In the genomic region with DNA sequence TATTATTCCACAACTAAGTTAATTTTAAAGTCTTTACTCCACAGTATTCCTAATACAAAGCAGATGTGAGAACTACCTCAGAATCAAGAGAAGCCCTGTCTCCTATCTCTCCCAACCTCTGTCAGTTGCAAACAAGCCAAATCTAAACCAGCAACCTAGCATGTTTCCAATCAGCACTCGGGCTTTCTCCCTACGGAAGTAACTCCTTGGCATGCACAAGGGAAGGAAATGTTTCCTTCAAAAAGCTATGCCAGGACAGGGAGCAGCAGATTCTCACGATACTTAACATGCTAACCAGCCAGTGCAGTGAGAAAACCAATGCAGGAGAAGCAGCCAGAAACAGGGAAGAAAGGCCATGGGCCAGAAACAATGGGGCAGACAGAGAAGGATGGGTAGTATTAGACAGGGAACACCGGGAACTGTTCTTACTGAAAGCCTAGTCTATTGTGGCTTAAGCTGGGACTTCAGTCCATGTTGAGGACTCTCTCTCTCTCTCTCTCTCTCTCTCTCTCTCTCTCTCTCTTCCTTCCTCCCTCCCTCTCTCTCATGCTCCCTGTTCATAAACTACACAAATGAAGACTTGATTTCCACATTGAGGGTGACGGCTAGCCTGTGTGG, we compare ENCODE assay signal across 14 mouse cellular contexts.
DNase-seq lines count a peak whose midpoint lies in the region; ATAC-seq and TF ChIP-seq lines count a peak whose summit lies in the region.
"Had no signal": no experiment of that assay in that cellular context is flagged by ENCODE, and none has a peak within 500 bp of the region (broad histone marks: within the 10 kb centered on the region; RNA-seq: fewer than 3 reads in every experiment).

No protein-coding gene starts in this region.

- H3K27ac ChIP-seq in hindbrain, embryonic 10.5 days, result peak overlapping the region; percentile 54
- H3K27ac ChIP-seq in hindbrain, embryonic 12.5 days, result no peak overlapping the region
- H3K27ac ChIP-seq in forebrain, embryonic 16.5 days (ENCODE audit: low read length), result peak overlapping the region; percentile 71
- peak overlapping the region; percentile 43 for H3K27ac ChIP-seq in limb, embryonic 15.5 days
- H3K27ac ChIP-seq in layer of hippocampus, adult 2 months, result no peak overlapping the region

- H3K36me3 ChIP-seq in hindbrain, embryonic 10.5 days, result no peaks in the 10 kb centered on the region
- H3K36me3 ChIP-seq in hindbrain, embryonic 12.5 days, result no peaks in the 10 kb centered on the region
- no peaks in the 10 kb centered on the region for H3K36me3 ChIP-seq in forebrain, embryonic 16.5 days (ENCODE audit: control insufficient read depth, insufficient read depth)
- no peaks in the 10 kb centered on the region for H3K36me3 ChIP-seq in limb, embryonic 15.5 days

- no peaks in the 10 kb centered on the region for H3K9me3 ChIP-seq in hindbrain, embryonic 10.5 days
- no peaks in the 10 kb centered on the region for H3K9me3 ChIP-seq in hindbrain, embryonic 12.5 days (replicated peaks)
- H3K9me3 ChIP-seq in forebrain, embryonic 16.5 days (ENCODE audit: control insufficient read depth, low read length), result no peaks in the 10 kb centered on the region
- H3K9me3 ChIP-seq in limb, embryonic 15.5 days, result no peaks in the 10 kb centered on the region

- H3K27me3 ChIP-seq in hindbrain, embryonic 10.5 days (ENCODE audit: insufficient read depth, poor library complexity, severe bottlenecking), result no peaks in the 10 kb centered on the region
- H3K27me3 ChIP-seq in hindbrain, embryonic 12.5 days, result no peaks in the 10 kb centered on the region
- no peaks in the 10 kb centered on the region for H3K27me3 ChIP-seq in forebrain, embryonic 16.5 days (replicated peaks; ENCODE audit: control insufficient read depth, insufficient read depth, low read length)
- H3K27me3 ChIP-seq in limb, embryonic 15.5 days, result no peaks in the 10 kb centered on the region

- no peak for DNase-seq in hindbrain, embryonic 10.5 days (ENCODE audit: low spot score)
- DNase-seq in layer of hippocampus, adult 2 months (ENCODE audit: low spot score in 2 of 2), result no peak
- DNase-seq in kidney, postnatal 25 days, result no peak
- no peak for DNase-seq in cerebellum, adult 18-20 months
- DNase-seq: gastrocnemius, postnatal 10 days; kidney, postnatal 14 days; right cerebral cortex, adult 18-20 months had no signal

- no peak for TF ChIP-seq CTCF in layer of hippocampus, adult 2 months (conservative IDR thresholded peaks at IDR 0.05)

- no peak overlapping the region for H3K4me3 ChIP-seq in hindbrain, embryonic 10.5 days
- H3K4me3 ChIP-seq in hindbrain, embryonic 12.5 days, result no peak overlapping the region
- no peak overlapping the region for H3K4me3 ChIP-seq in forebrain, embryonic 16.5 days (replicated peaks; ENCODE audit: low read length)
- H3K4me3 ChIP-seq in limb, embryonic 15.5 days, result no peak overlapping the region
- H3K4me3 ChIP-seq in layer of hippocampus, adult 2 months, result no peak overlapping the region
- H3K4me3 ChIP-seq: myocyte had no signal

- peaks cover 16% of the 10 kb centered on the region; the same call in 1 of the 2 replicates for H3K4me1 ChIP-seq in hindbrain, embryonic 10.5 days (replicated peaks)
- peaks cover 10% of the 10 kb centered on the region for H3K4me1 ChIP-seq in hindbrain, embryonic 12.5 days
- H3K4me1 ChIP-seq in forebrain, embryonic 16.5 days (replicated peaks; ENCODE audit: control insufficient read depth, insufficient read depth, low read length), result peaks cover 20% of the 10 kb centered on the region
- peaks cover 7% of the 10 kb centered on the region; the same call in 1 of the 2 replicates for H3K4me1 ChIP-seq in limb, embryonic 15.5 days

- 53% methylated on average over 5 of the region's 5 CpGs for WGBS in hindbrain, embryonic 10.5 days
- 57% methylated on average over 5 of the region's 5 CpGs for WGBS in hindbrain, embryonic 12.5 days
- 27% methylated on average over 5 of the region's 5 CpGs for WGBS in forebrain, embryonic 16.5 days
- WGBS in limb, embryonic 15.5 days, result 36% methylated on average over 5 of the region's 5 CpGs

- no peak overlapping the region for H3K4me2 ChIP-seq in hindbrain, embryonic 12.5 days (replicated peaks)
- no peak overlapping the region for H3K4me2 ChIP-seq in forebrain, embryonic 16.5 days (ENCODE audit: low read length)
- H3K4me2 ChIP-seq in limb, embryonic 15.5 days, result no peak overlapping the region
- H3K4me2 ChIP-seq: lung, embryonic 14.5 days had no signal

- no peak overlapping the region for H3K9ac ChIP-seq in hindbrain, embryonic 12.5 days
- no peak overlapping the region for H3K9ac ChIP-seq in forebrain, embryonic 16.5 days (replicated peaks; ENCODE audit: low read depth, low read length)
- no peak overlapping the region for H3K9ac ChIP-seq in limb, embryonic 15.5 days
- H3K9ac ChIP-seq: lung, embryonic 14.5 days had no signal

- ATAC-seq in hindbrain, embryonic 12.5 days (ENCODE audit: low FRiP score), result no peak
- no peak for ATAC-seq in forebrain, embryonic 16.5 days
- ATAC-seq in limb, embryonic 15.5 days (ENCODE audit: insufficient number of reproducible peaks, low FRiP score, low TSS enrichment, low read depth), result no peak
- no peak for ATAC-seq in granulocyte monocyte progenitor cell, adult 5-6 weeks (replicated peaks; ENCODE audit: poor library complexity, severe bottlenecking)
- ATAC-seq: CD4-positive, CD25-positive, alpha-beta regulatory T cell, adult 4 months had no signal

Comparison
In these comparisons a context has a peak if more than half of its experiments do, and no peak if none do; other contexts are left out.
1. H3K27ac ChIP-seq: peak in hindbrain, embryonic 10.5 days (single experiment), forebrain, embryonic 16.5 days (single experiment) and limb, embryonic 15.5 days (single experiment); none in hindbrain, embryonic 12.5 days (single experiment) and layer of hippocampus, adult 2 months (single experiment).